In genomic region chr17:9725704-9726469, GRCm38 (mm10) we compare ENCODE assay signal across 8 mouse cellular contexts. TPM values are rescaled to one million over a fixed set of nuclear protein-coding genes. Genes with fewer than 3 reads are reported as not detected.
A peak's percentile ranks its signal among the peaks of the same experiment; 100 is the strongest.
DNase-seq lines count a peak whose midpoint lies in the region; ATAC-seq lines count a peak whose summit lies in the region.

No protein-coding gene starts in this region.

- intact Hi-C loops in heart, postnatal 36 days (cut with DNase I): no loop called here

- no peak overlapping the region for H3K27ac ChIP-seq in heart, embryonic 12.5 days (ENCODE audit: poor library complexity, severe bottlenecking)
- H3K27ac ChIP-seq in embryonic facial prominence, embryonic 10.5 days (replicated peaks): peak overlapping the region; percentile 63
- H3K27ac ChIP-seq in midbrain, embryonic 13.5 days: peak overlapping the region; percentile 68

- H3K4me3 ChIP-seq in heart, embryonic 12.5 days: no peak overlapping the region
- H3K4me3 ChIP-seq in embryonic facial prominence, embryonic 10.5 days: no peak overlapping the region
- no peak overlapping the region for H3K4me3 ChIP-seq in midbrain, embryonic 13.5 days (replicated peaks)

- no peak for DNase-seq in heart, adult 9 months (ENCODE audit: low spot score in 2 of 2)
- peak; percentile 12 for DNase-seq in embryonic facial prominence, embryonic 10.5 days (ENCODE audit: low spot score)
- DNase-seq in layer of hippocampus, adult 18-20 months (ENCODE audit: low spot score in 2 of 2): peak; percentile 30 to 58
- DNase-seq in adrenal gland, postnatal 36 days: no peak
- DNase-seq in urinary bladder, postnatal 25 days (ENCODE audit: low spot score): no peak
- no peak for DNase-seq in heart, postnatal 36 days

- H3K4me2 ChIP-seq in heart, embryonic 12.5 days: no peak overlapping the region
- H3K4me2 ChIP-seq in midbrain, embryonic 13.5 days (replicated peaks): no peak overlapping the region

- 0 out of 2 replicates have a peak, but pooled peaks cover 6% of the 10 kb centered on the region for H3K27me3 ChIP-seq in heart, embryonic 12.5 days (replicated peaks)
- H3K27me3 ChIP-seq in embryonic facial prominence, embryonic 10.5 days (replicated peaks; ENCODE audit: low read depth, poor library complexity, severe bottlenecking): no peaks in the 10 kb centered on the region
- no peaks in the 10 kb centered on the region for H3K27me3 ChIP-seq in midbrain, embryonic 13.5 days

- ATAC-seq in heart, embryonic 12.5 days (ENCODE audit: insufficient number of reproducible peaks, low FRiP score): 0 out of 2 replicates have a peak, but pooled peaks have one; percentile 22
- ATAC-seq in midbrain, embryonic 13.5 days: peak; percentile 74

- no peaks in the 10 kb centered on the region for H3K36me3 ChIP-seq in heart, embryonic 12.5 days
- H3K36me3 ChIP-seq in embryonic facial prominence, embryonic 10.5 days (replicated peaks): no peaks in the 10 kb centered on the region
- H3K36me3 ChIP-seq in midbrain, embryonic 13.5 days: no peaks in the 10 kb centered on the region

- no peak overlapping the region for H3K9ac ChIP-seq in heart, embryonic 12.5 days
- no peak overlapping the region for H3K9ac ChIP-seq in midbrain, embryonic 13.5 days (replicated peaks)

- H3K9me3 ChIP-seq in heart, embryonic 12.5 days (replicated peaks): 0 out of 2 replicates have a peak, but pooled peaks cover 3% of the 10 kb centered on the region
- H3K9me3 ChIP-seq in embryonic facial prominence, embryonic 10.5 days: no peaks in the 10 kb centered on the region
- no peaks in the 10 kb centered on the region for H3K9me3 ChIP-seq in midbrain, embryonic 13.5 days

- no peaks in the 10 kb centered on the region for H3K4me1 ChIP-seq in heart, embryonic 12.5 days (replicated peaks)
- H3K4me1 ChIP-seq in embryonic facial prominence, embryonic 10.5 days: peaks cover 18% of the 10 kb centered on the region
- H3K4me1 ChIP-seq in midbrain, embryonic 13.5 days (replicated peaks): peaks cover 45% of the 10 kb centered on the region

- 69% methylated on average over 10 of the region's 10 CpGs for WGBS in heart, embryonic 12.5 days
- WGBS in embryonic facial prominence, embryonic 10.5 days: 44% methylated on average over 10 of the region's 10 CpGs
- WGBS in midbrain, embryonic 13.5 days: 4% methylated on average over 10 of the region's 10 CpGs

RNA-seq across cellular contexts. Expression of gene Pabpc6, which starts 56.4 kb away (rescaled TPM):
- polyA plus RNA-seq in heart, embryonic 12.5 days (2016; fragmentation: Nextera tagmentation; extraction: Ambion mirVana): not detected in 2 replicates
- not detected in 2 replicates for polyA plus RNA-seq in embryonic facial prominence, embryonic 10.5 days (2016; fragmentation: Nextera tagmentation; extraction: Ambion mirVana)
- total RNA-seq in layer of hippocampus, adult 18-20 months (2021): not detected
- not detected in 2 replicates for polyA plus RNA-seq in midbrain, embryonic 13.5 days (2015; fragmentation: Nextera tagmentation; extraction: Ambion mirVana)
- total RNA-seq in adrenal gland, postnatal 36 days (2021): not detected
- total RNA-seq in heart, postnatal 36 days (2021): not detected

Comparison
In these comparisons a context has a peak if more than half of its experiments do, and no peak if none do; other contexts are left out.
1. DNase-seq: peak in embryonic facial prominence, embryonic 10.5 days (single experiment) and layer of hippocampus, adult 18-20 months (2 of 2); none in heart, adult 9 months (0 of 2), adrenal gland, postnatal 36 days (0 of 2), urinary bladder, postnatal 25 days (single experiment) and heart, postnatal 36 days (0 of 2).